Mouse (Mus musculus) large intestine, adult 2 months (tissue): ENCODE measurements around the gene P2ry14. TPM values are rescaled to one million over a fixed set of nuclear protein-coding genes. Genes with fewer than 3 reads are reported as not detected.
"Not testable (repeated sequence)": the region's sequence is repeated elsewhere in the genome, so short reads cannot be mapped to it uniquely, and the experiment has no call there.

Experiments used
- DNase-seq: peaks from one replicate; pipeline ENCODE4 v3.0.0-alpha.2; 2012; ENCODE audit warnings: low read depth, low spot score
- WGBS: fragments of 180-500 bp; shearing (Covaris S2); methylation state at CpG from one replicate; pipeline ENCODE4 v1.1.7; 2018; 5-methylcytosine and 5-hydroxymethylcytosine counted together
- polyA plus RNA-seq: library from polyadenylated mRNA; depleted of rRNA; stranded (reverse); fragments of >200 nt; gene quantifications from 2 replicates; pipeline ENCODE4 v1.2.3, GENCODE M21; 2012

Gene P2ry14
- polyA plus RNA-seq, 1 experiment: 12.0 TPM

- no peak for DNase-seq
- 79% methylated on average over 8 of the region's 8 CpGs for WGBS
Measured at GRCm38 (mm10) chr3:59113973-59114517, 39.4 kb downstream of the P2ry14 start.

- WGBS: 95% methylated on average over 4 of the region's 4 CpGs
Measured at GRCm38 (mm10) chr3:59113291-59113690, 40.1 kb downstream of the P2ry14 start.

GRCm38 (mm10) chr3:59111944-59112343, 41.5 kb downstream of the P2ry14 start:
- DNase-seq: peak; percentile 48
- 28% methylated on average over 3 of the region's 3 CpGs for WGBS

More at GRCm38 (mm10) chr3:59113291-59113690, 40.1 kb downstream of the P2ry14 start:
- not testable (repeated sequence) for DNase-seq

- 98% methylated on average over 3 of the region's 3 CpGs for WGBS
- not testable (repeated sequence) for DNase-seq
Measured at GRCm38 (mm10) chr3:59109834-59110233, 43.6 kb downstream of the P2ry14 start.

- DNase-seq: no peak
- 93% methylated on average over 4 of the region's 4 CpGs for WGBS
Measured at GRCm38 (mm10) chr3:59107439-59107838, 46.0 kb downstream of the P2ry14 start.

GRCm38 (mm10) chr3:59104462-59104861, 49.0 kb downstream of the P2ry14 start:
- WGBS: 73% methylated on average over 4 of the region's 4 CpGs

GRCm38 (mm10) chr3:59102146-59102545, 51.3 kb downstream of the P2ry14 start:
- DNase-seq: no peak
- WGBS: 89% methylated on average over 2 of the region's 2 CpGs

More at GRCm38 (mm10) chr3:59104462-59104861, 49.0 kb downstream of the P2ry14 start:
- no peak for DNase-seq

- no peak for DNase-seq
- WGBS: 78% methylated on average over 6 of the region's 6 CpGs
Measured at GRCm38 (mm10) chr3:59101218-59101986, 52.0 kb downstream of the P2ry14 start, which contains the start of gene Gpr171. Gpr171 (minus strand) TSS chr3:59101821.

- DNase-seq: no peak
- 87% methylated on average over 10 of the region's 10 CpGs for WGBS
Measured at GRCm38 (mm10) chr3:59098540-59098939, 54.9 kb downstream of the P2ry14 start.

GRCm38 (mm10) chr3:59097421-59097820, 56.0 kb downstream of the P2ry14 start:
- 87% methylated on average over 6 of the region's 6 CpGs for WGBS
- no peak for DNase-seq

- WGBS: 85% methylated on average over 11 of the region's 11 CpGs
- no peak for DNase-seq
Measured at GRCm38 (mm10) chr3:59092702-59093101, 60.7 kb downstream of the P2ry14 start.

GRCm38 (mm10) chr3:59080919-59081318, 72.5 kb downstream of the P2ry14 start:
- 15% methylated on average over 7 of the region's 7 CpGs for WGBS
- DNase-seq: no peak

GRCm38 (mm10) chr3:59080293-59080916, 73.0 kb downstream of the P2ry14 start:
- no peak for DNase-seq
- WGBS: 56% methylated on average over 6 of the region's 6 CpGs

- peak; percentile 10 for DNase-seq
- WGBS: 41% methylated on average over 4 of the region's 4 CpGs
Measured at GRCm38 (mm10) chr3:59079327-59079726, 74.1 kb downstream of the P2ry14 start.

GRCm38 (mm10) chr3:59078585-59078984, 74.8 kb downstream of the P2ry14 start:
- no peak for DNase-seq
- 55% methylated on average over 11 of the region's 11 CpGs for WGBS

GRCm38 (mm10) chr3:59077278-59077677, 76.1 kb downstream of the P2ry14 start:
- no peak for DNase-seq
- WGBS: 22% methylated on average over 4 of the region's 4 CpGs

- DNase-seq: not testable (repeated sequence)
- WGBS: 49% methylated on average over 1 of the region's 1 CpGs
Measured at GRCm38 (mm10) chr3:59069071-59069470, 84.3 kb downstream of the P2ry14 start.

GRCm38 (mm10) chr3:59066558-59067294, 86.7 kb downstream of the P2ry14 start:
- 67% methylated on average over 8 of the region's 8 CpGs for WGBS
- no peak for DNase-seq

- DNase-seq: no peak
- 72% methylated on average over 3 of the region's 3 CpGs for WGBS
Measured at GRCm38 (mm10) chr3:59065937-59066336, 87.5 kb downstream of the P2ry14 start.
